Mouse (Mus musculus) lung, embryonic 16.5 days (tissue): ENCODE measurements around the gene Mcrip1. TPM values are rescaled to one million over a fixed set of nuclear protein-coding genes. Genes with fewer than 3 reads are reported as not detected.
"Not testable (repeated sequence)": the region's sequence is repeated elsewhere in the genome, so short reads cannot be mapped to it uniquely, and the experiment has no call there.

Experiments
- ATAC-seq: fragments of 200-750 bp; cut with Nextera tagmentation; 2 replicates; pipeline ENCODE4 v1.8.0; 2017; ENCODE audit warnings: low read depth, mild to moderate bottlenecking, moderate library complexity
- H3K27ac ChIP-seq: fragments of 300-500 bp; sonication (generic); 2 replicates; pipeline ENCODE4 v1.5.1; 2014; ENCODE audit warnings: mild to moderate bottlenecking, control low read depth, low read length
- H3K27me3 ChIP-seq: fragments of 300-500 bp; sonication (generic); 2 replicates; pipeline ENCODE4 v1.6.1; 2014; ENCODE audit warnings: low read depth, low read length, mixed read lengths; ENCODE audit not compliant: control insufficient read depth, insufficient read depth
- H3K36me3 ChIP-seq: fragments of 300-500 bp; sonication (generic); 2 replicates; pipeline ENCODE4 v1.6.1; 2014; ENCODE audit warnings: low read length; ENCODE audit not compliant: control insufficient read depth, insufficient read depth
- H3K4me1 ChIP-seq: fragments of 300-500 bp; sonication (generic); replicated peaks from 2 replicates; pipeline ENCODE4 v1.6.1; 2014; ENCODE audit warnings: low read length, mixed read lengths; ENCODE audit not compliant: control insufficient read depth, insufficient read depth
- H3K4me2 ChIP-seq: fragments of 300-500 bp; sonication (generic); 2 replicates; pipeline ENCODE4 v1.6.1; 2014; ENCODE audit warnings: low read depth, low read length, control low read depth
- H3K4me3 ChIP-seq: fragments of 300-500 bp; sonication (generic); 2 replicates; pipeline ENCODE4 v1.5.1; 2014; ENCODE audit warnings: mild to moderate bottlenecking, low read length, control low read depth
- H3K9ac ChIP-seq: fragments of 300-500 bp; sonication (generic); 2 replicates; pipeline ENCODE4 v1.6.1; 2014; ENCODE audit warnings: low read length, control low read depth
- H3K9me3 ChIP-seq: fragments of 300-500 bp; sonication (generic); 2 replicates; pipeline ENCODE4 v1.6.1; 2016; ENCODE audit warnings: low read length; ENCODE audit not compliant: control insufficient read depth
- WGBS: fragments of 180-500 bp; shearing (Covaris S2); extraction: QIAGEN DNeasy Blood & Tissue Kit; methylation state at CpG from one replicate; pipeline ENCODE4 v1.1.7; 2014; 5-methylcytosine and 5-hydroxymethylcytosine counted together
- polyA plus RNA-seq: library from polyadenylated mRNA; unstranded; fragments of >200 nt; fragmentation: Nextera tagmentation; extraction: Ambion mirVana; gene quantifications from 2 replicates; pipeline ENCODE4 v1.2.1, GENCODE M21; 2015

Mcrip1 gene
- polyA plus RNA-seq, 1 experiment from 2014 or later = 184 TPM

DNA sequence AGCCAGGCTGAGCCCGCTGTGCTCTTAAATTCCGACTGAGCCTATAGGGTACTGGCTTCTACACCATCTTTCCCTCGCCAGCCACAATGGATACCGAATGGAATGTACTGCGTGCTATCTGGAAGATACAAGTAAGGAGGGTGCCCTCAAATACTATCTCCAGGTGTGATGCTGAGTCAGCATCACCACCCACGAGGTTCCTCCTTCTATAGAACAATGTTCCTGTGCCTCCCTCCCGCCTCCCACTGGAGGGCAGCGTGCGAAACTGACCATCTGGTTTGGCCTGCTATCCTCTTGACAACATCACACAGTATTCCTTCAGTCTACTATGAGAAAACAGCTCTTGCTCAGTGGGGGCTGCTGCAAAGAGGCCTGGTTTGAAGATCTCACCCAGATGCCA is 15.6 kb upstream of the Mcrip1 start:
- Histone ChIP-seq H3K27ac (no peak overlapping the region), H3K4me3 (no peak overlapping the region), H3K4me1 (no peaks in the 10 kb centered on the region), H3K27me3 (no peaks in the 10 kb centered on the region), H3K9me3 (no peaks in the 10 kb centered on the region), H3K36me3 (peaks cover 84% of the 10 kb centered on the region), H3K4me2 (no peak overlapping the region), H3K9ac (no peak overlapping the region)
- no peak for ATAC-seq
- 80% methylated on average over 9 of the region's 9 CpGs for WGBS

DNA sequence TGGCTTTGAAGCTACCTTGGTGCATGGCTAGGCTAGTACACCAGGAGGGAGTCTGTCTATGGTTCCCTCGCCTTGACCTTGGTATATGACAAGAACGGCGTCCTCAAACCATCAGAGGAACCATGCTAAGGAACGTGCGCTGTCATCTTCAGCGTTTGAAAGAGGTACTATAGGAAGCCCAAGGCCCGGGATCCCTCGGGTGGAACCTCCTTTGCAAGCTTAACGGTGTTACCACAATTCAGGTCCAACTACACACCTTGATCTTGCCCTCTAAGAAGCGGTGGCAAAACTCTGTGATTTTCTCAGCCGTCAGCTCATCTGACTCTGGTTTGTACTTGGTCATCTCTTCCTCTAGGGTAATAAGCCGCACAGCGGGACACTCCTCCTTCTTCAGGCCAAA is 13.4 kb upstream of the Mcrip1 start:
- H3K4me3 ChIP-seq = no peak overlapping the region
- H3K36me3 ChIP-seq = peaks cover 81% of the 10 kb centered on the region
- no peak overlapping the region for H3K4me2 ChIP-seq
- H3K27me3 ChIP-seq = no peaks in the 10 kb centered on the region
- ATAC-seq = no peak
- no peaks in the 10 kb centered on the region for H3K9me3 ChIP-seq
- H3K27ac ChIP-seq = no peak overlapping the region
- 92% methylated on average over 13 of the region's 13 CpGs for WGBS
- H3K9ac ChIP-seq = no peak overlapping the region
- no peaks in the 10 kb centered on the region for H3K4me1 ChIP-seq

DNA sequence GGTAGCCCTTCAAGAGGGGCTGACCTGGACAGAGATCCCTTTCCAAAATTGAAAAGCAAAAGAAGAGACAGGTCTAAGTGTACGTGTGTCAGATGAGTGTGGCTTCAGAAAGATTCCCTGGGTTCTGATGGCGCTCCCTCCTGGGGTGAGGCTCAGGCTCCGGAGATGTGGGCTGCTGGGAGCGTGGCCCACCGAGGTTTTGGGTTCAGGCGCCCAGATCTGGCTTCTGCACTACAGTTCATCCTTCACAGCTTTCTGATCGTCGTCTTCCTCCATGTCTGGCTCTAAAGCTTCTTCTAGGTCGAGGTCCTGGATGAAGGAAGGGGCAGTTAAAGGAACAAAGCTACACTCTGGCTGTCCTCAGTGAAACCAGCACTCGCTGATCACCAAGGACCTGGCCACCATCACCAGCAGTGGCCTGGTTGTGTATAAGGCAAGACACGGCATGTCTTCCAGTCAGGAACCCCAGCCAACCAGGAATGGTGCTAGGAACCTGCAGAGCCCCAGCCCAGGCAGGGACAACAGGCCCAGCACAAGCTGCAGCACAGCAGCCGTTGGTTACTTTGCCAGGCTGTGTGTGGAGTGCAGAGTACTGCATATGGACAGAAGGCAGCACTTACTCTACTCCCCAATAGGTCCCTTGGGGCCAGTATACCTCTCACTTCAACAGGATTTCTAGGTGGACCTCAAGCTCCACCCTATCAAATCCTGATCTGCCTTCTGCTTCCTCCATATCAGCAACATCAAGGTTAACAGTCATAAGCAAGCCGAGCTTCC is 11.6 kb upstream of the Mcrip1 start:
- peaks cover 5% of the 10 kb centered on the region for H3K9me3 ChIP-seq
- peaks cover 67% of the 10 kb centered on the region for H3K36me3 ChIP-seq
- no peak overlapping the region for H3K9ac ChIP-seq
- ATAC-seq = no peak
- H3K4me2 ChIP-seq = no peak overlapping the region
- no peak overlapping the region for H3K4me3 ChIP-seq
- H3K27ac ChIP-seq = no peak overlapping the region
- no peaks in the 10 kb centered on the region for H3K4me1 ChIP-seq
- H3K27me3 ChIP-seq = no peaks in the 10 kb centered on the region
- WGBS = 90% methylated on average over 13 of the region's 13 CpGs

DNA sequence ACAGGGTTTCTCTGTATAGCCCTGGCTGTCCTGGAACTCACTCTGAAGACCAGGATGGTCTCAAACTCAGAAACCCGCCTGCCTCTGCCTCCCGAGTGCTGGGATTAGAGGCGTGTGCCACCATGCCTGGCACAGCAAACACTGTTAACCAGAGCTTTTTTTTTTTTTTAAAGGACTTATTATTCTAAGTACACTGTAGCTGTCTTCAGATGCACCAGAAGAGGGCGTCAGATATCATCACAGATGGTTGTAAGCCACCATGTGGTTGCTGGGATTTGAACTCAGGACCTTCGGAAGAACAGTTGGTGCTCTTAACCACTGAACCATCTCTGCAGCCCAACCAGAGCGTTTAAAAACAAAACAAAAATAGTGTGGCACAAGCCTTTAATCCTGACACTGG is 9.3 kb upstream of the Mcrip1 start:
- 89% methylated on average over 6 of the region's 6 CpGs for WGBS
- H3K36me3 ChIP-seq = peaks cover 48% of the 10 kb centered on the region
- H3K4me3 ChIP-seq, H3K9me3 ChIP-seq, H3K4me2 ChIP-seq, H3K9ac ChIP-seq, H3K27me3 ChIP-seq, ATAC-seq, H3K27ac ChIP-seq, H3K4me1 ChIP-seq: not testable (repeated sequence)

DNA sequence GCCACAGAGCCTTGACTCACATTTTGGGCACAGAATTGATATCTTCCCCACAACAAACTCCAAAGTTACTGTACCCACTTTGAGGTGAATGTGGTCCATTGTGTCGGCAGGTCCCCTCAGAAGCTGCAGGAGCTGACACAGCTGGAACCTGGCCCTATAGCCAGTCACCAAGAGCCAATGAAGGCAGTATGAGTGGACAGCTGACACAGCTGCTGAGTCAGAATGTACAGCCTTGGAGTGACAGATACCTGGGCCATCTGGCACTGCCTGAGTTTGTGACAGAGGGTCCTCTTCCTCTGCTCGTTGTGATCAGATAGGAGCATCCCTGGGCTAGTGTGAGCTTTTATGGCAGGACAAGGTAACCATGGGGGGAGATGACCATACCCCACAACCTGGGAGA is 5.7 kb upstream of the Mcrip1 start:
- Histone ChIP-seq H3K27ac (no peak overlapping the region), H3K4me2 (no peak overlapping the region), H3K4me3 (no peak overlapping the region), H3K9me3 (peaks cover 5% of the 10 kb centered on the region), H3K4me1 (peaks cover under 1% of the 10 kb centered on the region; the same call in 1 of the 2 replicates), H3K36me3 (peaks cover 12% of the 10 kb centered on the region), H3K9ac (no peak overlapping the region), H3K27me3 (no peaks in the 10 kb centered on the region)
- no peak for ATAC-seq
- 76% methylated on average over 2 of the region's 2 CpGs for WGBS

DNA sequence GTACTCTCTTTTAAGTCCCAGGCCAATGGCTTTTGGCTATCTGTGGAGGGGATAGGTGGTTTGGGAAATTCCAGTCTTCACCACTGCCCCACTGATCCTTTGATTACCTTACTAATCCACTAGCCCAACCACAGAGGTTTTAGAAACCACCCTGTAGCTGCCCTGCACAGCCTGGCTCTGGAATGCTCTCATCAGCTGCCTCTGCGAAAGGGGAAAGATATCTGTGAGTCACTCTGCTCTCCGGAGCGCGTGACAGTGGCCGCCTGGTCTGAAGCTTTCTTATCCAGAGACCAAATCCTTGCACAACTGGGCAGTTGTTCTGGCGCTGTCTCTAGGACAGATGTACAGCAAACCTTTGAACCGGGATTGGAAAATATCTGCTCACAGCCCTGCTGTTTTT is 5.3 kb upstream of the Mcrip1 start:
- Histone ChIP-seq H3K4me3 (no peak overlapping the region), H3K9ac (no peak overlapping the region), H3K9me3 (peaks cover 5% of the 10 kb centered on the region), H3K4me1 (peaks cover 4% of the 10 kb centered on the region; the same call in 1 of the 2 replicates), H3K36me3 (peaks cover 8% of the 10 kb centered on the region), H3K4me2 (no peak overlapping the region), H3K27ac (no peak overlapping the region), H3K27me3 (no peaks in the 10 kb centered on the region)
- ATAC-seq = no peak
- 77% methylated on average over 7 of the region's 7 CpGs for WGBS

DNA sequence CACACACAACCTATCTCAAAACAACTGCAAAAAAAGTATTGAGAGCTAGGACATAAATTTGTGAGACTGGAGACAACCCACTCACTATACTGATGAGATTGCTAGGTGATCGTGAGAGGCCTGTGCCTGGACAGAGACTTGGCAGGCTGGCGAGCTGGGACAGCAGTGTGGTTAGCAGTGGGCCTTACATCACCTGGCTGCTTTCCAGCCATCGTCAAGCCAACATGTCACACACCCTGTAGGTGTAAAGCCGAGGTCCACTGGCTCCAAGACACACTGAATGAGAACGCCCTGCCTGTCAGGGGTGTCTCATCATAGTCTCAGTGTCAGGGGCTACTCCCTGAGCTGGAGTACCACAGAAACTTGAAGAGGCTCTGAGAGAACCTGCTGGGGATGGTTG is 3.2 kb upstream of the Mcrip1 start:
- peaks cover 16% of the 10 kb centered on the region for H3K4me1 ChIP-seq
- no peak overlapping the region for H3K9ac ChIP-seq
- H3K27me3 ChIP-seq = no peaks in the 10 kb centered on the region
- no peak overlapping the region for H3K27ac ChIP-seq
- H3K4me3 ChIP-seq = no peak overlapping the region
- no peaks in the 10 kb centered on the region for H3K36me3 ChIP-seq
- H3K9me3 ChIP-seq = peaks cover 4% of the 10 kb centered on the region
- H3K4me2 ChIP-seq = no peak overlapping the region
- WGBS = 67% methylated on average over 5 of the region's 5 CpGs
- no peak for ATAC-seq

DNA sequence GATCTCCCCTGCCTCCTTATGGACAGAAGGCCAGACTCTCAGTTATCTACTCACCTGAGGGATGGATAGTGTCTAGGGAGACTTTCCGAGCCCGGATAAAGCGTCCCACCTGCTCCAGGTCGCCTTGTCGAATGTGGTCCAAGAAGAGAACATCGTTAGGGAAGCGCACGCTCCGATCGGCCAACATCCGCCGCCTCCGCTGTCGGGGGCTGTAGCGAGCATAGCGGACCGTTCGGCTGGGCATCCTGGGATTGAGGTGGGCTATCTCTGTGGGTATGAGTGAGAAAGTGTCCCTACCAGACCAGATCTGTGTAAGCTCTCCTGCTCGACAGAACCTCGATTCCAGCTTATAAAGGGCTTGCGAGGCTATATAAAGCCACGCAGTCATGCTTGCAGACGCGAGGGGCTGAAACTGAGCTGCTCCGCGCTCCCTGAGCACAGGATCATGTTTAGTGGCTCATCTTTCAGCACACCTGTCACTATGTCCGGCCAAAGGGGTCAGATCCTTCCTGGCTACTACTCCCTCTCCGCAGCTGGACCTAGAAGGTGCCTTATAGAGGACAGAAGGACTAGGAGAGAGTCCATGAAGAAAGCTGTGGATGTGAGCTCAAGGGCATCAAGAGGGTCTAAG is 1.4 kb upstream of the Mcrip1 start, which contains the start of gene Ppp1r27:
Ppp1r27 (minus strand) TSS at position 323 of the 631 bp plus-strand sequence.
- Histone ChIP-seq H3K4me3 (peak within 1 kb of the TSS; percentile 93), H3K27ac (peak within 1 kb of the TSS; percentile 96; the same call in 1 of the 2 replicates), H3K9me3 (no peaks in the 10 kb centered on the region), H3K9ac (peak within 1 kb of the TSS; percentile 97), H3K4me2 (peak within 1 kb of the TSS; percentile 95), H3K27me3 (no peaks in the 10 kb centered on the region), H3K4me1 (peaks cover 21% of the 10 kb centered on the region), H3K36me3 (no peaks in the 10 kb centered on the region)
- ATAC-seq = no peak
- WGBS = 92% methylated on average over 28 of the region's 28 CpGs

DNA sequence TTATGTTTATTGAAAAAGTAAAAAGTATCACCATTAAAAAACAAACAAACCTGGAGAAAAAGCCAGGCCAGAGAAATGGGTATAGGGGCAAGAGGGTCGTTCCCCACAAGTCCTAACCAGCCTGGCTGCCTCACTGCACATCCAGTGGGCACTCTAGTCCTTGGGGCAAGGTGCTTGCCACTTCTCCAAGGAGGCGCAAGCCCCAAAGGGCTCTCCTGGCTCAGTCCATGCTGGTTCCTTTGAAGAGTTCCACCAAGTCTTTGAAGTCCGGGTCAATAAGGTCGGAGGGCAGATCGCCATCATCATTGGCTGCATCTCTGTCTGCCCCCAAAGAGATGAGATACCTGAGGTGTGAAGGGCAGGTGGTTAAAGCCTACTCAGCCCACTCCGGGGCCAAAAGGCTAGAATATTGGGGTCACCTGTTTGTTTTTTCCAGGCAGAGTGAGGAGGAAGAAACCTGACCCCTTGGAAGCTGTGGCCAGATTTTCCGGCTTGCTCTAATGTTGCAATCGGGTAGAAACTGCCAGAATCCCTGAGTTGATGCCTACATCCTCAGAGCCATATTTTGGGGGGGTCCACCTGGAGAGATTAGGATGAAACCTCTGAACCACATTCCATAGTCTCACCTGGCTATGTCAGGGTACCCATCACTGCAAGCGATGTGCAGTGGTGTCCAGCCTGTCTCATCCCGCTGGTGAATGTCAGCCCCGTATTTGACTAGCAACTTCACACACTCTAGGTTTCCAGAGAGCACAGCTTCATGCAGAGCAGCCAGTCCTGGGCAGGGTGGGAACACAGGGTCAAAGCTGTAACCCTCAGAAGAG is 671 bp upstream of the Mcrip1 start:
- Histone ChIP-seq H3K4me1 (peaks cover 24% of the 10 kb centered on the region), H3K4me3 (peak overlapping the region; percentile 93), H3K27me3 (no peaks in the 10 kb centered on the region), H3K36me3 (no peaks in the 10 kb centered on the region), H3K9ac (peak overlapping the region; percentile 97), H3K4me2 (peak overlapping the region; percentile 95), H3K9me3 (no peaks in the 10 kb centered on the region), H3K27ac (peak overlapping the region; percentile 96)
- 53% methylated on average over 11 of the region's 11 CpGs for WGBS
- peak; percentile 26; the same call in 1 of the 2 replicates for ATAC-seq
